Mouse (Mus musculus) MEL (cell line): ENCODE measurements around the gene Tnni3k.

Experiments used
- CHD1 ChIP-seq: IDR thresholded peaks from 2 replicates; pipeline ENCODE4 v1.6.1; 2012; ENCODE audit warnings: low read depth, mild to moderate bottlenecking, inconsistent platforms, low read length, improper control_type of control experiment
- CTCF ChIP-seq, 3 experiments: IDR thresholded peaks in 2 of 3; conservative IDR thresholded peaks in 1 of 3; 2 replicates each; pipeline ENCODE4 v1.5.1; 2011 to 2012; ENCODE audit warnings: low read length in 3 of 3, low read depth in 2 of 3, mild to moderate bottlenecking in 2 of 3, improper control_type of control experiment in 1 of 3, inconsistent platforms in 1 of 3, mixed read lengths in 1 of 3, moderate library complexity in 1 of 3; ENCODE audit not compliant: control insufficient read depth in 1 of 3, insufficient read depth in 1 of 3, poor library complexity in 1 of 3, severe bottlenecking in 1 of 3
- ELF1 ChIP-seq: IDR thresholded peaks from 2 replicates; pipeline ENCODE4 v1.6.1; 2014; ENCODE audit warnings: low read depth, mild to moderate bottlenecking, inconsistent platforms, low read length, improper control_type of control experiment, moderate library complexity
- EP300 ChIP-seq, 2 experiments: IDR thresholded peaks; 2 replicates each; pipeline ENCODE4 v1.6.1; 2011; ENCODE audit warnings: improper control_type of control experiment in 2 of 2, low read length in 2 of 2, low read depth in 1 of 2, mild to moderate bottlenecking in 1 of 2
- ETS1 ChIP-seq: IDR thresholded peaks from 2 replicates; pipeline ENCODE4 v1.6.1; 2012; ENCODE audit warnings: low read depth, mild to moderate bottlenecking, inconsistent platforms, low read length, improper control_type of control experiment, moderate library complexity
- GATA1 ChIP-seq: IDR thresholded peaks from 2 replicates; pipeline ENCODE4 v1.6.1; 2011; ENCODE audit warnings: low read depth, low read length, improper control_type of control experiment
- HCFC1 ChIP-seq: IDR thresholded peaks from 2 replicates; pipeline ENCODE4 v1.6.1; 2012; ENCODE audit warnings: low read depth, mild to moderate bottlenecking, inconsistent platforms, low read length, improper control_type of control experiment, moderate library complexity
- MAX ChIP-seq: IDR thresholded peaks from 2 replicates; pipeline ENCODE4 v1.6.1; 2011; ENCODE audit warnings: low read length, improper control_type of control experiment
- MYC ChIP-seq: IDR thresholded peaks from 2 replicates; pipeline ENCODE4 v1.6.1; 2011; ENCODE audit warnings: low read depth, mild to moderate bottlenecking, low read length, improper control_type of control experiment, moderate library complexity
- NELFE ChIP-seq: IDR thresholded peaks from 2 replicates; pipeline ENCODE4 v1.6.1; 2011; ENCODE audit warnings: low read depth, low read length, improper control_type of control experiment
- POLR2A ChIP-seq, 2 experiments: IDR thresholded peaks; 2 replicates each; pipeline ENCODE4 v1.6.1; 2011 to 2012; ENCODE audit warnings: low read length in 2 of 2, mild to moderate bottlenecking in 2 of 2, control low read depth in 1 of 2, improper control_type of control experiment in 1 of 2, low read depth in 1 of 2, moderate library complexity in 1 of 2; ENCODE audit not compliant: control insufficient read depth in 1 of 2, insufficient read depth in 1 of 2, poor library complexity in 1 of 2
- TAL1 ChIP-seq: IDR thresholded peaks from 2 replicates; pipeline ENCODE4 v1.6.1; 2012; ENCODE audit warnings: mild to moderate bottlenecking, inconsistent platforms, low read length, moderate library complexity, mixed read lengths
- USF1 ChIP-seq: IDR thresholded peaks from 2 replicates; pipeline ENCODE4 v1.6.1; 2014; ENCODE audit warnings: low read depth, mild to moderate bottlenecking, inconsistent platforms, low read length, improper control_type of control experiment, moderate library complexity
- ZC3H11A ChIP-seq: IDR thresholded peaks from 2 replicates; pipeline ENCODE4 v1.6.1; 2012; ENCODE audit warnings: low read depth, mild to moderate bottlenecking, inconsistent platforms, low read length, improper control_type of control experiment

GRCm38 (mm10) chr3:154841076-154841475 lies 214.1 kb downstream of the Tnni3k start:
- TF ChIP-seq CTCF (IDR thresholded peaks at IDR 0.05 in 2 of 3, conservative IDR thresholded peaks at IDR 0.05 in 1 of 3; ENCODE audit: control insufficient read depth in 1 of 3, insufficient read depth in 1 of 3, low read depth in 2 of 3, low read length in 3 of 3, poor library complexity in 1 of 3, severe bottlenecking in 1 of 3): no peak
- TF ChIP-seq EP300 (IDR thresholded peaks at IDR 0.05; ENCODE audit: low read depth in 1 of 2, low read length in 2 of 2): no peak
- no peak for TF ChIP-seq ETS1
- TF ChIP-seq GATA1: no peak
- TF ChIP-seq TAL1: no peak
- no peak for TF ChIP-seq MYC
- no peak for TF ChIP-seq USF1
- no peak for TF ChIP-seq HCFC1
- TF ChIP-seq CHD1: no peak
- no peak for TF ChIP-seq MAX
- TF ChIP-seq ZC3H11A: no peak
- no peak for TF ChIP-seq ELF1
- no peak for TF ChIP-seq POLR2A (IDR thresholded peaks at IDR 0.05; ENCODE audit: control insufficient read depth in 1 of 2, insufficient read depth in 1 of 2, low read depth in 1 of 2, low read length in 2 of 2, poor library complexity in 1 of 2)
- TF ChIP-seq NELFE: no peak
